Mouse (Mus musculus) liver, embryonic 15.5 days (tissue): ENCODE measurements around the gene Serpinb1b. TPM values are rescaled to one million over a fixed set of nuclear protein-coding genes. Genes with fewer than 3 reads are reported as not detected.

ENCODE experiments used
- ATAC-seq: fragments of 200-750 bp; cut with Nextera tagmentation; 2 replicates; pipeline ENCODE4 v1.8.0; 2017; ENCODE audit warnings: moderate number of reproducible peaks, mild to moderate bottlenecking, moderate library complexity; ENCODE audit not compliant: insufficient read depth
- H3K27ac ChIP-seq: fragments of 300-500 bp; sonication (generic); replicated peaks from 2 replicates; pipeline ENCODE4 v1.5.1; 2015; ENCODE audit warnings: mild to moderate bottlenecking, inconsistent platforms
- H3K27me3 ChIP-seq: fragments of 300-500 bp; sonication (generic); 2 replicates; pipeline ENCODE4 v1.6.1; 2015; ENCODE audit warnings: mild to moderate bottlenecking, inconsistent platforms
- H3K36me3 ChIP-seq: fragments of 300-500 bp; sonication (generic); replicated peaks from 2 replicates; pipeline ENCODE4 v1.6.1; 2015; ENCODE audit warnings: moderate library complexity, mild to moderate bottlenecking, inconsistent platforms
- H3K4me1 ChIP-seq: fragments of 300-500 bp; sonication (generic); replicated peaks from 2 replicates; pipeline ENCODE4 v1.6.1; 2015; ENCODE audit warnings: inconsistent platforms
- H3K4me2 ChIP-seq: fragments of 300-500 bp; sonication (generic); 2 replicates; pipeline ENCODE4 v1.6.1; 2015; ENCODE audit warnings: moderate library complexity, mild to moderate bottlenecking, inconsistent platforms
- H3K4me3 ChIP-seq: fragments of 300-500 bp; sonication (generic); replicated peaks from 2 replicates; pipeline ENCODE4 v1.5.1; 2015; ENCODE audit warnings: mild to moderate bottlenecking, inconsistent platforms
- H3K9ac ChIP-seq: fragments of 300-500 bp; sonication (generic); 2 replicates; pipeline ENCODE4 v1.6.1; 2015; ENCODE audit warnings: moderate library complexity, mild to moderate bottlenecking, inconsistent platforms
- H3K9me3 ChIP-seq: fragments of 300-500 bp; sonication (generic); replicated peaks from 2 replicates; pipeline ENCODE4 v1.6.1; 2016; ENCODE audit warnings: inconsistent platforms
- WGBS: fragments of 180-500 bp; shearing (Covaris S2); methylation state at CpG from one replicate; pipeline ENCODE4 v1.1.7; 2015; ENCODE audit warnings: mixed read lengths; ENCODE audit not compliant: insufficient replicate concordance; 5-methylcytosine and 5-hydroxymethylcytosine counted together
- polyA plus RNA-seq: library from polyadenylated mRNA; unstranded; fragments of >200 nt; fragmentation: Nextera tagmentation; extraction: Ambion mirVana; gene quantifications from 2 replicates; pipeline ENCODE4 v1.2.1, GENCODE M21; 2015

Serpinb1b gene
- polyA plus RNA-seq, 1 experiment from 2014 or later = not detected

- no peak overlapping the region for H3K4me2 ChIP-seq
- ATAC-seq = no peak
- no peak overlapping the region for H3K9ac ChIP-seq
- 55% methylated on average over 5 of the region's 5 CpGs for WGBS
- H3K4me1 ChIP-seq = no peaks in the 10 kb centered on the region
- no peaks in the 10 kb centered on the region for H3K27me3 ChIP-seq
- H3K4me3 ChIP-seq = no peak overlapping the region
- no peaks in the 10 kb centered on the region for H3K9me3 ChIP-seq
- H3K36me3 ChIP-seq = no peaks in the 10 kb centered on the region
- no peak overlapping the region for H3K27ac ChIP-seq
Measured at GRCm38 (mm10) chr13:33071776-33072175, 6.6 kb upstream of the Serpinb1b start.

- no peaks in the 10 kb centered on the region for H3K36me3 ChIP-seq
- no peak overlapping the region for H3K4me2 ChIP-seq
- no peak overlapping the region for H3K4me3 ChIP-seq
- no peak for ATAC-seq
- no peak overlapping the region for H3K9ac ChIP-seq
- H3K27ac ChIP-seq = no peak overlapping the region
- H3K9me3 ChIP-seq = no peaks in the 10 kb centered on the region
- no peaks in the 10 kb centered on the region; the same call in 1 of the 2 replicates for H3K27me3 ChIP-seq
- H3K4me1 ChIP-seq = no peaks in the 10 kb centered on the region
Measured at GRCm38 (mm10) chr13:33074029-33074428, 4.3 kb upstream of the Serpinb1b start.

- ATAC-seq = no peak
- 35% methylated on average over 3 of the region's 3 CpGs for WGBS
- H3K27me3 ChIP-seq = no peaks in the 10 kb centered on the region; the same call in 1 of the 2 replicates
Measured at GRCm38 (mm10) chr13:33076247-33076646, 2.1 kb upstream of the Serpinb1b start.

GRCm38 (mm10) chr13:33077026-33077685 is 1.2 kb upstream of the Serpinb1b start:
- 43% methylated on average over 10 of the region's 10 CpGs for WGBS
- Histone ChIP-seq H3K9ac (no peak overlapping the region), H3K4me1 (no peaks in the 10 kb centered on the region; the same call in 1 of the 2 replicates), H3K36me3 (no peaks in the 10 kb centered on the region), H3K4me2 (no peak overlapping the region), H3K4me3 (no peak overlapping the region), H3K27ac (no peak overlapping the region), H3K27me3 (no peaks in the 10 kb centered on the region; the same call in 1 of the 2 replicates), H3K9me3 (no peaks in the 10 kb centered on the region)
- ATAC-seq = no peak

More at GRCm38 (mm10) chr13:33076247-33076646, 2.1 kb upstream of the Serpinb1b start:
- Histone ChIP-seq H3K4me1 (no peaks in the 10 kb centered on the region; the same call in 1 of the 2 replicates), H3K27ac (no peak overlapping the region), H3K4me2 (no peak overlapping the region), H3K4me3 (no peak overlapping the region), H3K36me3 (no peaks in the 10 kb centered on the region), H3K9me3 (no peaks in the 10 kb centered on the region), H3K9ac (no peak overlapping the region)

- Histone ChIP-seq H3K27ac (no peak overlapping the region), H3K36me3 (no peaks in the 10 kb centered on the region), H3K9me3 (no peaks in the 10 kb centered on the region), H3K9ac (no peak overlapping the region), H3K4me2 (no peak overlapping the region), H3K27me3 (no peaks in the 10 kb centered on the region; the same call in 1 of the 2 replicates), H3K4me3 (no peak overlapping the region), H3K4me1 (no peaks in the 10 kb centered on the region; the same call in 1 of the 2 replicates)
- 13% methylated on average over 6 of the region's 6 CpGs for WGBS
- ATAC-seq = no peak
Measured at GRCm38 (mm10) chr13:33079391-33079790, 1.0 kb downstream of the Serpinb1b start.

- H3K4me2 ChIP-seq = no peak overlapping the region
- no peak overlapping the region for H3K9ac ChIP-seq
- H3K27ac ChIP-seq = no peak overlapping the region
- no peaks in the 10 kb centered on the region; the same call in 1 of the 2 replicates for H3K27me3 ChIP-seq
- H3K4me3 ChIP-seq = no peak overlapping the region
- H3K4me1 ChIP-seq = no peaks in the 10 kb centered on the region; the same call in 1 of the 2 replicates
- H3K36me3 ChIP-seq = no peaks in the 10 kb centered on the region
- no peaks in the 10 kb centered on the region for H3K9me3 ChIP-seq
- WGBS = 17% methylated on average over 3 of the region's 3 CpGs
- ATAC-seq = no peak
Measured at GRCm38 (mm10) chr13:33080356-33080755, 2.0 kb downstream of the Serpinb1b start.

- H3K9me3 ChIP-seq = 0 out of 2 replicates have a peak, but pooled peaks cover 5% of the 10 kb centered on the region
- H3K27ac ChIP-seq = no peak overlapping the region
- WGBS = 41% methylated on average over 2 of the region's 2 CpGs
- H3K27me3 ChIP-seq = no peaks in the 10 kb centered on the region
- no peak overlapping the region for H3K4me2 ChIP-seq
- H3K4me3 ChIP-seq = no peak overlapping the region
- H3K36me3 ChIP-seq = no peaks in the 10 kb centered on the region
- H3K9ac ChIP-seq = no peak overlapping the region
- no peak for ATAC-seq
- no peaks in the 10 kb centered on the region; the same call in 1 of the 2 replicates for H3K4me1 ChIP-seq
Measured at GRCm38 (mm10) chr13:33083834-33084233, 5.5 kb downstream of the Serpinb1b start.

GRCm38 (mm10) chr13:33084975-33085694 is 6.8 kb downstream of the Serpinb1b start:
- H3K27me3 ChIP-seq = no peaks in the 10 kb centered on the region
- H3K4me3 ChIP-seq = no peak overlapping the region
- no peak overlapping the region for H3K4me2 ChIP-seq
- H3K36me3 ChIP-seq = no peaks in the 10 kb centered on the region
- H3K27ac ChIP-seq = no peak overlapping the region
- 44% methylated on average over 5 of the region's 5 CpGs for WGBS
- 0 out of 2 replicates have a peak, but pooled peaks cover 5% of the 10 kb centered on the region for H3K9me3 ChIP-seq
- ATAC-seq = no peak
- H3K9ac ChIP-seq = no peak overlapping the region
- no peaks in the 10 kb centered on the region for H3K4me1 ChIP-seq

- Histone ChIP-seq H3K4me3 (no peak overlapping the region), H3K4me2 (no peak overlapping the region), H3K4me1 (no peaks in the 10 kb centered on the region), H3K27me3 (no peaks in the 10 kb centered on the region), H3K9ac (no peak overlapping the region), H3K36me3 (no peaks in the 10 kb centered on the region), H3K27ac (no peak overlapping the region), H3K9me3 (0 out of 2 replicates have a peak, but pooled peaks cover 5% of the 10 kb centered on the region)
- ATAC-seq = no peak
Measured at GRCm38 (mm10) chr13:33085695-33086432, 7.5 kb downstream of the Serpinb1b start.

GRCm38 (mm10) chr13:33089566-33089965 is 11.2 kb downstream of the Serpinb1b start:
- H3K9me3 ChIP-seq = 0 out of 2 replicates have a peak, but pooled peaks cover 5% of the 10 kb centered on the region
- no peak overlapping the region for H3K4me3 ChIP-seq
- H3K9ac ChIP-seq = no peak overlapping the region
- no peaks in the 10 kb centered on the region for H3K27me3 ChIP-seq
- WGBS = 45% methylated on average over 3 of the region's 3 CpGs
- no peak overlapping the region for H3K27ac ChIP-seq
- H3K36me3 ChIP-seq = no peaks in the 10 kb centered on the region
- no peaks in the 10 kb centered on the region for H3K4me1 ChIP-seq
- ATAC-seq = no peak
- no peak overlapping the region for H3K4me2 ChIP-seq

- H3K4me1 ChIP-seq = no peaks in the 10 kb centered on the region
- no peak overlapping the region for H3K9ac ChIP-seq
- H3K36me3 ChIP-seq = no peaks in the 10 kb centered on the region
- H3K27ac ChIP-seq = no peak overlapping the region
- no peak overlapping the region for H3K4me2 ChIP-seq
- WGBS = 46% methylated on average over 1 of the region's 1 CpGs
- H3K4me3 ChIP-seq = no peak overlapping the region
- ATAC-seq = no peak
- H3K9me3 ChIP-seq = 0 out of 2 replicates have a peak, but pooled peaks cover 5% of the 10 kb centered on the region
- H3K27me3 ChIP-seq = no peaks in the 10 kb centered on the region
Measured at GRCm38 (mm10) chr13:33090546-33090945, 12.2 kb downstream of the Serpinb1b start.
